Mouse (Mus musculus) ES-CJ7 (cell line): ENCODE data around the gene Lsamp.
A peak's percentile ranks its signal among the peaks of the same experiment; 100 is the strongest.

Source experiments
- DNase-seq: peaks from one replicate; pipeline ENCODE4 v3.0.0; 2011; ENCODE audit warnings: low read depth, low spot score

Gene Lsamp

GRCm38 (mm10) chr16:40491606-40492005 lies 507.4 kb downstream of the Lsamp start:
- no peak for DNase-seq

GRCm38 (mm10) chr16:40504262-40504960 lies 520.2 kb downstream of the Lsamp start:
- DNase-seq: no peak

GRCm38 (mm10) chr16:40509146-40510030 lies 525.2 kb downstream of the Lsamp start:
- no peak for DNase-seq

GRCm38 (mm10) chr16:40536754-40537153 lies 552.6 kb downstream of the Lsamp start:
- DNase-seq: no peak

- no peak for DNase-seq
Measured at GRCm38 (mm10) chr16:40549663-40550062, 565.5 kb downstream of the Lsamp start.

GRCm38 (mm10) chr16:40555608-40556007 lies 571.4 kb downstream of the Lsamp start:
- no peak for DNase-seq

GRCm38 (mm10) chr16:40557680-40558249 lies 573.6 kb downstream of the Lsamp start:
- DNase-seq: no peak

GRCm38 (mm10) chr16:40567431-40567941 lies 583.3 kb downstream of the Lsamp start:
- DNase-seq: no peak

GRCm38 (mm10) chr16:40572085-40572745 lies 588.1 kb downstream of the Lsamp start:
- no peak for DNase-seq

GRCm38 (mm10) chr16:40582076-40582475 lies 597.9 kb downstream of the Lsamp start:
- peak; percentile 56 for DNase-seq

GRCm38 (mm10) chr16:40593161-40593560 lies 609.0 kb downstream of the Lsamp start:
- DNase-seq: no peak

GRCm38 (mm10) chr16:40601431-40602387 lies 617.5 kb downstream of the Lsamp start:
- DNase-seq: no peak

GRCm38 (mm10) chr16:40607509-40607908 lies 623.3 kb downstream of the Lsamp start:
- no peak for DNase-seq

GRCm38 (mm10) chr16:40616697-40617096 lies 632.5 kb downstream of the Lsamp start:
- DNase-seq: peak; percentile 92

GRCm38 (mm10) chr16:40621086-40621485 lies 636.9 kb downstream of the Lsamp start:
- DNase-seq: peak; percentile 80

- DNase-seq: no peak
Measured at GRCm38 (mm10) chr16:40627159-40627558, 643.0 kb downstream of the Lsamp start.

- DNase-seq: peak; percentile 19
Measured at GRCm38 (mm10) chr16:40639621-40640371, 655.6 kb downstream of the Lsamp start.

GRCm38 (mm10) chr16:40652800-40653199 lies 668.6 kb downstream of the Lsamp start:
- DNase-seq: no peak

- no peak for DNase-seq
Measured at GRCm38 (mm10) chr16:40653508-40653907, 669.3 kb downstream of the Lsamp start.

- no peak for DNase-seq
Measured at GRCm38 (mm10) chr16:40656347-40656746, 672.2 kb downstream of the Lsamp start.
